Mouse (Mus musculus) bone marrow, adult 2 months (tissue): ENCODE data around the gene Pp2d1.

Experiments used
- CTCF ChIP-seq: fragments of 200-500 bp; IDR thresholded peaks from 2 replicates; pipeline ENCODE4 v1.5.1; 2011; ENCODE audit warnings: low read length, control low read depth; ENCODE audit not compliant: control insufficient read depth, insufficient read depth
- POLR2A ChIP-seq: fragments of 200-500 bp; IDR thresholded peaks from 2 replicates; pipeline ENCODE4 v1.6.1; 2011; ENCODE audit warnings: low read depth, mild to moderate bottlenecking, control low read depth, low read length, borderline replicate concordance; ENCODE audit not compliant: control insufficient read depth

DNA sequence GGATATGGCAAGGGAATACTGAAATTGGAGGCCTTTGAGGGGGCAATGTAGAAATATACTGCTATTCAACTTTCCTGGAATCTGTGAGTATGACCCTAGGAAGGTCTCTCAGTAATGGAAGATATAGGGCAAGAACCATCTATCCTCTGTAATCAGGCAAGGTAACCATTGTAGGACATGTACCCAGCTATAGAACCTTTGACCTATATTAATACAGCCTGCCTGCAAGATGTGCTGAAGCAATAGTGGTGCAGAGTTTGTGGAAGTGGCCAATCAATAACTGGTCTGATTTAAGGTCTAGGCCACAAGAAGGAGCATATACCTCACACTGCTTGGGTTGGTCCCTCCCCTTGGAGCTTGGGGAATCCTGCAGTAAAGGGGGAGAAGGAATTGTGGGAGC is 18.7 kb downstream of the Pp2d1 start:
- no peak for TF ChIP-seq CTCF
- TF ChIP-seq POLR2A: no peak
